Mouse (Mus musculus): ENCODE measurements at regions not wholly inside any gene's neighbourhood (a gene's known extent, or its start where the extent isn't known, plus 50 kb on each side); places are given as distances from the start of the nearest gene placed in this dataset.

GRCm38 (mm10) chr14:9492228-9492627, 826.2 kb upstream of the 4930452B06Rik start:
- TF ChIP-seq CTCF (IDR thresholded peaks at IDR 0.05; ENCODE audit: borderline replicate concordance, insufficient read depth, low read length) = no peak
- TF ChIP-seq POLR2A (IDR thresholded peaks at IDR 0.05; ENCODE audit: low read depth, low read length) = no peak
